Mouse (Mus musculus): ENCODE measurements at regions not wholly inside any gene's neighbourhood (a gene's known extent, or its start where the extent isn't known, plus 50 kb on each side); places are given as distances from the start of the nearest gene placed in this dataset.

GRCm38 (mm10) chr2:70908579-70908978 lies 83.1 kb upstream of the Tlk1 start:
- TF ChIP-seq CTCF (IDR thresholded peaks at IDR 0.05; ENCODE audit: insufficient read depth, low read length) (no peak), POLR2A (IDR thresholded peaks at IDR 0.05; ENCODE audit: borderline replicate concordance, extremely low read depth, low read depth, low read length) (no peak)

Data from lung, adult 2 months (tissue).